Mouse (Mus musculus) testis, adult 2 months (tissue): ENCODE results near the gene Gnl2.

ENCODE experiments used
- CTCF ChIP-seq: fragments of 200-500 bp; IDR thresholded peaks from 2 replicates; pipeline ENCODE4 v1.5.1; 2012; ENCODE audit warnings: low read depth, mild to moderate bottlenecking, inconsistent platforms, low read length, moderate library complexity; ENCODE audit not compliant: control insufficient read depth, insufficient read depth, insufficient replicate concordance
- POLR2A ChIP-seq: fragments of 200-500 bp; IDR thresholded peaks from 2 replicates; pipeline ENCODE4 v1.6.1; 2012; ENCODE audit warnings: low read depth, mild to moderate bottlenecking, inconsistent platforms, low read length, moderate library complexity; ENCODE audit not compliant: control insufficient read depth

- TF ChIP-seq CTCF = no peak
- no peak for TF ChIP-seq POLR2A
These were observed 16.8 kb upstream of the Gnl2 start for GRCm38 (mm10) chr4:124999548-124999947.
